Mouse (Mus musculus): ENCODE data around the gene Tomm40.

DNA sequence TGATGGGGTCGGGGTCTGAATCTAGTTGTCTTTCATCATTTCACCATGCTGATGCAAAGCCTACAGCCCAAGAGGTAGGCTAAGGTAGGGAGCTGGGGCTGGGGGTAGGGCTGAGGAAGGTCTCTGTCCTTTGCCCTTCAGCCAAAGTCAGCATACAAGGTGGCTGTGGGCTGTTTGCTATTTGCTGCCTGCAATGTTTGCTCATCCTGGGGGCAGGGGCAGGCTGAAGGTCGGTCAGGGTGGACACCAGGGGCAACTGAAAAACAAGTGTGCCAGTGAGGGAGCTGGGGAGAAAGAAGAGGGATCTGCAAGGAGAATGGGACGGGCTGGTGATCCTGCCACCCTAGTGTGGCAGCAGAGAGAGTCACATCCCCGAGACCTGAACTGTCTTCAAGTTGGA is 29.9 kb downstream of the Tomm40 start:
- no peak for TF ChIP-seq CTCF (IDR thresholded peaks at IDR 0.05; ENCODE audit: borderline replicate concordance, insufficient read depth, low read depth, low read length)
- TF ChIP-seq POLR2A (IDR thresholded peaks at IDR 0.05; ENCODE audit: borderline replicate concordance, insufficient read depth, low read length) = no peak

Measured in cerebellum, adult 2 months (tissue).